Mouse (Mus musculus): Measurements from ENCODE around the gene Adh7.
A peak's percentile ranks its signal among the peaks of the same experiment; 100 is the strongest.

Adh7 gene

GRCm38 (mm10) chr3:138217631-138218264 lies at the start of gene Adh7:
TSS of gene Adh7 (plus strand) at chr3:138217760.
- no peak for DNase-seq

- DNase-seq: no peak
Observed at GRCm38 (mm10) chr3:138173291-138173690, 44.3 kb upstream of the Adh7 start.

GRCm38 (mm10) chr3:138175551-138175950 lies 42.0 kb upstream of the Adh7 start:
- no peak for DNase-seq

- DNase-seq: no peak
Observed at GRCm38 (mm10) chr3:138182019-138182418, 35.5 kb upstream of the Adh7 start.

GRCm38 (mm10) chr3:138183371-138183770 lies 34.2 kb upstream of the Adh7 start:
- DNase-seq: no peak

GRCm38 (mm10) chr3:138185290-138185689 lies 32.3 kb upstream of the Adh7 start:
- DNase-seq: peak; percentile 73

- DNase-seq: no peak
Observed at GRCm38 (mm10) chr3:138185995-138186930, 31.3 kb upstream of the Adh7 start.

GRCm38 (mm10) chr3:138192260-138192659 lies 25.3 kb upstream of the Adh7 start:
- no peak for DNase-seq

- DNase-seq: peak; percentile 18
Observed at GRCm38 (mm10) chr3:138193683-138194302, 23.8 kb upstream of the Adh7 start, which contains the start of gene 4930579F01Rik. TSS of gene 4930579F01Rik (minus strand) at chr3:138193825.

GRCm38 (mm10) chr3:138197093-138197492 lies 20.5 kb upstream of the Adh7 start:
- no peak for DNase-seq

- no peak for DNase-seq
Observed at GRCm38 (mm10) chr3:138197556-138197955, 20.0 kb upstream of the Adh7 start.

GRCm38 (mm10) chr3:138197973-138198721 lies 19.4 kb upstream of the Adh7 start:
- DNase-seq: peak; percentile 91

- DNase-seq: no peak
Observed at GRCm38 (mm10) chr3:138198722-138199068, 18.9 kb upstream of the Adh7 start.

GRCm38 (mm10) chr3:138208821-138209220 lies 8.7 kb upstream of the Adh7 start:
- DNase-seq: no peak

- DNase-seq: no peak
Observed at GRCm38 (mm10) chr3:138210432-138211075, 7.0 kb upstream of the Adh7 start.

GRCm38 (mm10) chr3:138212431-138212951 lies 5.1 kb upstream of the Adh7 start:
- DNase-seq: no peak

- no peak for DNase-seq
Observed at GRCm38 (mm10) chr3:138215395-138215989, 2.1 kb upstream of the Adh7 start.

GRCm38 (mm10) chr3:138216091-138216490 lies 1.5 kb upstream of the Adh7 start:
- DNase-seq: no peak

GRCm38 (mm10) chr3:138221116-138221515 lies 3.6 kb downstream of the Adh7 start:
- DNase-seq: no peak

- DNase-seq: no peak
Observed at GRCm38 (mm10) chr3:138222511-138222910, 5.0 kb downstream of the Adh7 start.

GRCm38 (mm10) chr3:138222952-138223351 lies 5.4 kb downstream of the Adh7 start:
- DNase-seq: peak; percentile 82
